Mouse (Mus musculus) adrenal gland, adult (tissue): Measurements from ENCODE around the gene Mfsd4b4.
"Not testable (repeated sequence)": the region's sequence is repeated elsewhere in the genome, so short reads cannot be mapped to it uniquely, and the experiment has no call there.

Source experiments
- DNase-seq, 2 experiments: peaks; one replicate each; pipeline ENCODE4 v3.0.0; 2022 to 2023; ENCODE audit warnings: low spot score in 1 of 2; ENCODE audit not compliant: inconsistent age in 2 of 2

Mfsd4b4 gene

GRCm38 (mm10) chr10:39898874-39899371 lies at the start of gene Mfsd4b4:
Gene Mfsd4b4 (minus strand): TSS chr10:39899238.
- peak; percentile 91 to 96 for DNase-seq

- DNase-seq: not testable (repeated sequence)
These were observed 48.2 kb upstream of the Mfsd4b4 start for GRCm38 (mm10) chr10:39947195-39947594.

- DNase-seq: no peak
These were observed 37.5 kb upstream of the Mfsd4b4 start for GRCm38 (mm10) chr10:39936553-39936952.

DNA sequence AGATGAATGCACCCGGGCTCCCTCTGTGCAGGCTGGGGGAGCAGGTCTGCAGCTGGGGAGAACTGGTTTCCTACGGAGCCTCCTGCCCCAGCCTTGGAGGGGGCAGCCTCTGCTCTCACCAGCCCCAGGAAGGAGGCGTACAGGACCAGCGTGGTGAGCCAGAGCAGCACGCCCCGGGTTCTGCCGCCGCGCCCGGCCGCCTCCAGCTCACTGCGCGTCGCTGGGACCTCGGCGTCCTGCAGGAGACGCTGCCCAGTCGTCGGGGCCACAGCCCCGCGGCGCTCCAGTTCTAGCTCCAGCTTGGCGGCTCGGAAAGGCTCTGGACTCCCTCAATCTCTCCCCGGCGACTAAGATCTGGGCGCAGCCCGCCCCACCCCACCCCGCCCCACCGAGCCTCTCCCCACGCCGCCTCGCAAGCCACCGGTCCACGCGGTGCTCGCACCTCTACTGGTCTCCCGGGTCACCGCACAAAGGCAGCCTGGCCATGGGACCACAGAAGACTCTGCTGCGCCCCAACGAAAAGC lies 27.6 kb upstream of the Mfsd4b4 start, which contains the start of gene Mfsd4b2:
Gene Mfsd4b2, minus strand, starts transcription at position 308 of the 524 bp plus-strand sequence.
- peak; percentile 11 to 36 for DNase-seq

DNA sequence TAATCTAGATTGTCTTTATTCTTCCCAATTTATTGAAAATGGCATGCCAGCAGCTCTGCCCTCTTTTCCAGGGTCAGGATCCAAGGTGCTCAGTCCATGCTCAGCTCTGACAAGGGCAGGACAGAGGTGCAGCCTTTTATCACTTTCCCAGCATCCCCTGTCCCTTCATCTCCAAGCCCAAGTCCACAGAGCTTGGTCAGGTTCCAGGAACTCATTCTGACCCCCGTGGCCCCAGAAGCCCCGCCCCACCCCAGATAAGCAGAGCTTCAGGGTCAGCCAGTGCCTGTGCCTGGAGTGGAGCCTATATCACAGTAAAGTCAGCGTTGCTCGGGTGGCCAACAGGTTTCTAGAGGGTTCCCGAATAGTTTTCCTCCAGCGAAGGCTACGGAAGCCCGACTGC lies 25.5 kb upstream of the Mfsd4b4 start:
- not testable (repeated sequence) for DNase-seq

GRCm38 (mm10) chr10:39912616-39913015 lies 13.6 kb upstream of the Mfsd4b4 start:
- no peak for DNase-seq

DNA sequence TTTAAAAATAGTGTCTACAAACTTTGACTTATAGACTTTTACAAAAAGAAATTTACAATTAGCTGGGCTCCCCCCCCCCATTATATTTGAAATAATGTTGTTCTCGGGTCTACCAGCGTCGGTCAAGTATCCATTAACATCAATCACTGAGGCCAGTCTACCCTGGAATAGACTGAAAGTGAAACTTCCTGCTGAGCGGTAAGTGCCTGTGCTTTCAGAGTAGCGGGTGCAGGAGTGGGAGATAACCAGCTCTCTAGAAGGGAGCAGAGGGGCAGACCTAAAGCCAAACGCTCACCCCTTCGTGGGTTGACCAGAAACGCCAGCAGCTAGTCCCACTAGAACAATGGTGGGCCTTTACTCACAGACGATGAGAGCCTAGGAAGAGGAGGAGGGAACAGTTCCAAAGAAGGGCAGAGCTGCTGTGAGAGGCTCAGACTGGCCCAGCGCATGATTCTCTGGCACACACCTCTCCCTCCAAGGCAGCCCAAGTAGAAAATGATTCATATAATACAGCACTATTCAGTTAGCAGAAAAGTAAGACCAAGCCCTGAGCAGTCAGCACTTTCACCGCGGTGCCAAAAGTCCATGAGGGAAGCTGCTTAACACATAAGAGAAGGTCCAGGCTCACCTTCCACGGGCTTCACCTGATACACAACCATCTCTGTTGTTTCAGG lies 9.9 kb upstream of the Mfsd4b4 start:
- DNase-seq: peak in 1 of 2 experiments; percentile 34

- DNase-seq: no peak
These were observed 8.0 kb upstream of the Mfsd4b4 start for GRCm38 (mm10) chr10:39906799-39907658.

DNA sequence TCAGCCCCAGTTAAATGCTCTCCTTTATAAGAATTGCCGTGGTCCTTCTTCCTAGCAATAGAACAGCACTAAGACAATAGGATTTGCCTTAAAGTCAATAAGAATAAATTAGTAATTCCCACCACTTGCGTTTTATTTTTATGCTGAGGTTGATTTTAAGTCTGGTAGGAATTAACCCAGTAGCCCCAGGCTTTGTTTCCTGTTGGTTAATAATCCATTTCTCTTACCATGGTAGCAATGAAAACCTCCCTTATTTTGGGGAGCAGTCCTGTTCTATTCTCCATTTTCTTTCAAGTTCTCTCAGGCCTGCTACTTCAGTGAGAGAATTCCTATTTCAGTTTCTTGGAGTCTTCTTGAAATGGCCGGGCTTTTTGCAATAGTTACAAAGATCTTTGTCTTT lies 5.2 kb upstream of the Mfsd4b4 start:
- no peak for DNase-seq

GRCm38 (mm10) chr10:39896503-39896902 lies 2.5 kb downstream of the Mfsd4b4 start:
- no peak for DNase-seq

GRCm38 (mm10) chr10:39893702-39894697 lies 5.0 kb downstream of the Mfsd4b4 start:
- DNase-seq: peak; percentile 41 to 48

DNA sequence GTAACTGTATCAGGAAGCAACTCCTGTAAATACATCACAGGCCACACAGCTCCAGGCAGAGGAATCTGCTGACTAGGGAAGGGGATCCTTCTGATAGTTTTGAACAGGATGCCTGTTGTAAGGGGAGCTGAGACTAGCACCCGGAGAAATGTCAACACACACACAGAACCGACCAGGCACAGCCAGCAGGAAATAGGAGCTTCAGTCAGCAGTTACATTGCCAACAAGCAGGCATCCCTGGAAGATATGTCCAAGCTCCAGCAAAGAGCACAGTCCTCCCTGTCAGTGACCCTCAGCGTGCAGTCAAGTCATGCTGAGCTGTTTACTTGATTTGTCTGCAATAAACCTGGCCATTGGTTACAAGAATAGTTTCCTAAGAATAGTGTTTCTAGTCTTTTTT lies 10.4 kb downstream of the Mfsd4b4 start:
- DNase-seq: no peak

DNA sequence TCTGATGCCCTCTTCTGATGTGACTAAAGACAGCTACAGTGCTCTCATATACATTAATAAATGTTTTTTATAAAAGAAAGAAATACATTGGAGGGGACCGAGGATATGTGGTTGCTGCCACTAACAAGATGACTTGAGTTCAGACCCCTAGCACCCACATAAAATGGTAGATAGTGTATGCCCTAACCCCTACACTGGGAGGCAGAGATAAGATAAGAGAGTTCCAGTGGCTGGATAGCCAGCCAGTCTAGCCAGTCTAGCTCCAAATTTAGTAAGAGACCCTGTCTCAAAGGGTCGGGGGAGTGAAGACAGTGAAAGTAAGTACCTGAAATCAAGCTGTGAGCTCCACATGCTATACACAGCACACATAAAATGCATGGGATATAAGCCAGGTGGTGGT lies 33.5 kb downstream of the Mfsd4b4 start:
- DNase-seq: no peak

DNA sequence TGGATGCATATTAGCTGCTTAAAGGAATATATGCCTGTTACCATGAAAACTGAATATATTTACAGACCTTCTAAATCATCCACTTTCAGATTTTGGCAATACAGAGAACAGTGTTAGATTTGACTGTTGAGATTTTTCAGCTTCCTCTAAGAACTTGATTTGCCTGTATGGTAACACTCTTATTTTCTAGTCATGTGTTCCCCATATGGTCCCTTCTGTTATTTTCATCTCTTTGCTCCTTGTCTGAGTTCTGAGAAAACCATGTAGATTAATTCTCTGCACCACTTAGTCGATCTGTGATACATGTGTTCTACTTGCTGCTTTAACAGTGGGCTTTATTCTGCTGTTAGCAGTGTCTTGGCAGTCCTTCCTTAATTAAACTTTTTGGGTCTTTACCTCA lies 56.4 kb downstream of the Mfsd4b4 start:
- DNase-seq: no peak
